In genomic region chr4:45848109-45848824, GRCm38 (mm10) we compare ENCODE assay signal across 14 mouse cellular contexts. TPM values are rescaled to one million over a fixed set of nuclear protein-coding genes. Genes with fewer than 3 reads are reported as not detected.
A peak's percentile ranks its signal among the peaks of the same experiment; 100 is the strongest.
DNase-seq lines count a peak whose midpoint lies in the region; ATAC-seq lines count a peak whose summit lies in the region.
"Had no signal": no experiment of that assay in that cellular context is flagged by ENCODE, and none has a peak within 500 bp of the region (broad histone marks: within the 10 kb centered on the region; RNA-seq: fewer than 3 reads in every experiment).

TSS of gene Stra6l (plus strand) at chr4:45848664.

- 80% methylated on average over 10 of the region's 10 CpGs for WGBS in midbrain, embryonic 10.5 days
- WGBS in midbrain, embryonic 13.5 days: 78% methylated on average over 10 of the region's 10 CpGs
- 24% methylated on average over 10 of the region's 10 CpGs for WGBS in intestine, embryonic 16.5 days
- WGBS in liver, embryonic 15.5 days (ENCODE audit: insufficient replicate concordance): 24% methylated on average over 10 of the region's 10 CpGs

- H3K27ac ChIP-seq in midbrain, embryonic 10.5 days (replicated peaks): 0 out of 2 replicates have a peak within 1 kb of the TSS, but pooled peaks have one; percentile 3
- H3K27ac ChIP-seq in midbrain, embryonic 13.5 days: no peak within 1 kb of the TSS
- H3K27ac ChIP-seq in intestine, embryonic 16.5 days (ENCODE audit: low read length): peak within 1 kb of the TSS; percentile 89
- H3K27ac ChIP-seq in liver, embryonic 15.5 days (replicated peaks): peak within 1 kb of the TSS; percentile 69
- H3K27ac ChIP-seq: gastrocnemius, adult 2 months; left cerebral cortex, adult 2 months had no signal

- no peak within 1 kb of the TSS for H3K4me3 ChIP-seq in midbrain, embryonic 10.5 days
- H3K4me3 ChIP-seq in midbrain, embryonic 13.5 days (replicated peaks): no peak within 1 kb of the TSS
- H3K4me3 ChIP-seq in intestine, embryonic 16.5 days (ENCODE audit: low read length): peak within 1 kb of the TSS; percentile 42
- peak within 1 kb of the TSS; percentile 41 for H3K4me3 ChIP-seq in liver, embryonic 15.5 days (replicated peaks)
- H3K4me3 ChIP-seq: gastrocnemius, adult 2 months; heart, embryonic 12.5 days; left cerebral cortex, adult 2 months had no signal

- no peak within 1 kb of the TSS for H3K9ac ChIP-seq in midbrain, embryonic 13.5 days (replicated peaks)
- peak within 1 kb of the TSS; percentile 54 for H3K9ac ChIP-seq in intestine, embryonic 16.5 days (ENCODE audit: low read depth, low read length)
- no peak within 1 kb of the TSS for H3K9ac ChIP-seq in liver, embryonic 15.5 days
- H3K9ac ChIP-seq: heart, embryonic 12.5 days had no signal

- ATAC-seq in midbrain, embryonic 13.5 days: no peak
- ATAC-seq in intestine, embryonic 16.5 days: peak; percentile 75
- ATAC-seq in liver, embryonic 15.5 days (ENCODE audit: insufficient read depth): no peak
- no peak for ATAC-seq in megakaryocyte-erythroid progenitor cell, adult 5-6 weeks (replicated peaks; ENCODE audit: low FRiP score, low TSS enrichment, poor library complexity, severe bottlenecking)

- no peaks in the 10 kb centered on the region for H3K36me3 ChIP-seq in midbrain, embryonic 10.5 days
- no peaks in the 10 kb centered on the region for H3K36me3 ChIP-seq in midbrain, embryonic 13.5 days
- no peaks in the 10 kb centered on the region for H3K36me3 ChIP-seq in intestine, embryonic 16.5 days (ENCODE audit: control insufficient read depth, insufficient read depth, low read length)
- H3K36me3 ChIP-seq in liver, embryonic 15.5 days (replicated peaks): no peaks in the 10 kb centered on the region
- H3K36me3 ChIP-seq: heart, embryonic 12.5 days had no signal

- H3K9me3 ChIP-seq in midbrain, embryonic 10.5 days (replicated peaks): no peaks in the 10 kb centered on the region
- no peaks in the 10 kb centered on the region for H3K9me3 ChIP-seq in midbrain, embryonic 13.5 days
- no peaks in the 10 kb centered on the region for H3K9me3 ChIP-seq in intestine, embryonic 16.5 days (ENCODE audit: control insufficient read depth, low read length)
- no peaks in the 10 kb centered on the region for H3K9me3 ChIP-seq in liver, embryonic 15.5 days (replicated peaks)
- H3K9me3 ChIP-seq: heart, embryonic 12.5 days had no signal

- H3K4me1 ChIP-seq in midbrain, embryonic 10.5 days: peaks cover 24% of the 10 kb centered on the region
- H3K4me1 ChIP-seq in midbrain, embryonic 13.5 days (replicated peaks): peaks cover 13% of the 10 kb centered on the region
- peaks cover 19% of the 10 kb centered on the region for H3K4me1 ChIP-seq in intestine, embryonic 16.5 days (ENCODE audit: control insufficient read depth, insufficient read depth, low read length)
- H3K4me1 ChIP-seq in liver, embryonic 15.5 days (replicated peaks): peaks cover 11% of the 10 kb centered on the region; the same call in 1 of the 2 replicates

- no peak within 1 kb of the TSS for H3K4me2 ChIP-seq in midbrain, embryonic 13.5 days (replicated peaks)
- peak within 1 kb of the TSS; percentile 43 for H3K4me2 ChIP-seq in intestine, embryonic 16.5 days (ENCODE audit: low read depth, low read length)
- peak within 1 kb of the TSS; percentile 39 for H3K4me2 ChIP-seq in liver, embryonic 15.5 days
- H3K4me2 ChIP-seq: heart, embryonic 12.5 days had no signal

- peaks cover 36% of the 10 kb centered on the region for H3K27me3 ChIP-seq in midbrain, embryonic 10.5 days (ENCODE audit: low read depth, poor library complexity, severe bottlenecking)
- 0 out of 2 replicates have a peak, but pooled peaks cover 10% of the 10 kb centered on the region for H3K27me3 ChIP-seq in midbrain, embryonic 13.5 days
- no peaks in the 10 kb centered on the region for H3K27me3 ChIP-seq in intestine, embryonic 16.5 days (replicated peaks; ENCODE audit: control insufficient read depth, insufficient read depth, low read length)
- no peaks in the 10 kb centered on the region; the same call in 1 of the 2 replicates for H3K27me3 ChIP-seq in liver, embryonic 15.5 days

- DNase-seq in midbrain, embryonic 10.5 days (ENCODE audit: low spot score): no peak
- DNase-seq in ovary, postnatal 14 days (ENCODE audit: low spot score): no peak
- DNase-seq in heart, adult 18-20 months: no peak
- DNase-seq: adrenal gland, postnatal 10 days; gastrocnemius, adult 2 months; kidney, postnatal 14 days; lung, postnatal 10 days; thymus, postnatal 14 days had no signal

RNA-seq across cellular contexts. Expression of gene Stra6l, which starts in this region (rescaled TPM):
- polyA plus RNA-seq in midbrain, embryonic 10.5 days (2016; fragmentation: Nextera tagmentation; extraction: Ambion mirVana): 0.11 and 0.17 TPM in 2 replicates
- polyA plus RNA-seq in midbrain, embryonic 13.5 days (2015; fragmentation: Nextera tagmentation; extraction: Ambion mirVana): 1.1 and 1.2 TPM in 2 replicates
- polyA plus RNA-seq in intestine, embryonic 16.5 days (2015; fragmentation: Nextera tagmentation; extraction: Ambion mirVana): 9.7 and 13.3 TPM in 2 replicates
- 5.9 and 7.2 TPM in 2 replicates for polyA plus RNA-seq in liver, embryonic 15.5 days (2015; fragmentation: Nextera tagmentation; extraction: Ambion mirVana)
- not detected in 2 replicates for total RNA-seq in megakaryocyte-erythroid progenitor cell, adult 5-6 weeks (2014; fragmentation: Nextera tagmentation)
- not detected in 2 replicates for total RNA-seq in megakaryocyte-erythroid progenitor cell, adult 5-6 weeks (2017)
- total RNA-seq in heart, adult 18-20 months (2021): not detected
- total RNA-seq: gastrocnemius, adult 2 months; left cerebral cortex, adult 2 months had no signal

Comparison
In these comparisons a context has a peak if more than half of its experiments do, and no peak if none do; other contexts are left out.
1. H3K4me3 ChIP-seq: peak in intestine, embryonic 16.5 days (single experiment) and liver, embryonic 15.5 days (single experiment); none in midbrain, embryonic 10.5 days (single experiment) and midbrain, embryonic 13.5 days (single experiment).